Mouse (Mus musculus): ENCODE results near the gene Nell1. TPM values are rescaled to one million over a fixed set of nuclear protein-coding genes. Genes with fewer than 3 reads are reported as not detected.
"Not testable (repeated sequence)": the region's sequence is repeated elsewhere in the genome, so short reads cannot be mapped to it uniquely, and the experiment has no call there.

Gene Nell1
- total RNA-seq (2021): not detected
- long read RNA-seq, experiment 1: 0 reads
- long read RNA-seq, experiment 2: 0 reads

- no peak for DNase-seq
- intact Hi-C loops (cut with DNase I): no loop called here
Measured at GRCm38 (mm10) chr7:49974841-49975440, at the start of gene Nell1. TSS of gene Nell1 (plus strand) at chr7:49974864.

GRCm38 (mm10) chr7:49928571-49928970, 46.1 kb upstream of the Nell1 start:
- DNase-seq: no peak
- intact Hi-C loops (cut with DNase I): no loop called here

GRCm38 (mm10) chr7:49929999-49930398, 44.7 kb upstream of the Nell1 start:
- intact Hi-C loops (cut with DNase I): no loop called here
- DNase-seq: no peak

- DNase-seq; intact Hi-C loops (cut with DNase I): not testable (repeated sequence)
Measured at GRCm38 (mm10) chr7:49933386-49934115, 41.1 kb upstream of the Nell1 start.

- no peak for DNase-seq
- intact Hi-C loops (cut with DNase I): no loop called here
Measured at GRCm38 (mm10) chr7:49936821-49937220, 37.8 kb upstream of the Nell1 start.

- intact Hi-C loops (cut with DNase I): no loop called here
Measured at GRCm38 (mm10) chr7:49942023-49942422, 32.6 kb upstream of the Nell1 start.

GRCm38 (mm10) chr7:49942490-49942889, 32.2 kb upstream of the Nell1 start:
- no peak for DNase-seq
- intact Hi-C loops (cut with DNase I): no loop called here

More at GRCm38 (mm10) chr7:49942023-49942422, 32.6 kb upstream of the Nell1 start:
- no peak for DNase-seq

GRCm38 (mm10) chr7:49946691-49947090, 28.0 kb upstream of the Nell1 start:
- DNase-seq: no peak
- intact Hi-C loops (cut with DNase I): no loop called here

GRCm38 (mm10) chr7:49953546-49954181, 21.0 kb upstream of the Nell1 start:
- intact Hi-C loops (cut with DNase I): loop anchor here (5.0 kb wide), 2 partner anchors 539 to 1489 kb away; no protein-coding TSS in a partner anchor
- DNase-seq: no peak

GRCm38 (mm10) chr7:49954834-49955233, 19.8 kb upstream of the Nell1 start:
- DNase-seq: no peak
- intact Hi-C loops (cut with DNase I): loop anchor here (5.0 kb wide), 2 partner anchors 537 to 1487 kb away; no protein-coding TSS in a partner anchor

GRCm38 (mm10) chr7:49957142-49957541, 17.5 kb upstream of the Nell1 start:
- DNase-seq: no peak
- intact Hi-C loops (cut with DNase I): no loop called here

GRCm38 (mm10) chr7:49963764-49964163, 10.9 kb upstream of the Nell1 start:
- no peak for DNase-seq
- intact Hi-C loops (cut with DNase I): no loop called here

GRCm38 (mm10) chr7:49969516-49969915, 5.1 kb upstream of the Nell1 start:
- no peak for DNase-seq
- intact Hi-C loops (cut with DNase I): no loop called here

GRCm38 (mm10) chr7:49975441-49976121, 917 bp downstream of the Nell1 start:
- intact Hi-C loops (cut with DNase I): no loop called here
- no peak for DNase-seq

GRCm38 (mm10) chr7:49981511-49982227, 7.0 kb downstream of the Nell1 start:
- intact Hi-C loops (cut with DNase I): no loop called here
- no peak for DNase-seq

- intact Hi-C loops (cut with DNase I): no loop called here
- no peak for DNase-seq
Measured at GRCm38 (mm10) chr7:49984698-49985097, 10.0 kb downstream of the Nell1 start.

- DNase-seq: no peak
- intact Hi-C loops (cut with DNase I): no loop called here
Measured at GRCm38 (mm10) chr7:49985947-49986346, 11.3 kb downstream of the Nell1 start.

GRCm38 (mm10) chr7:49999321-49999720, 24.7 kb downstream of the Nell1 start:
- no peak for DNase-seq
- intact Hi-C loops (cut with DNase I): no loop called here

- intact Hi-C loops (cut with DNase I): no loop called here
- DNase-seq: no peak
Measured at GRCm38 (mm10) chr7:50005268-50005667, 30.6 kb downstream of the Nell1 start.

Data from gastrocnemius, postnatal 36 days (tissue).